Mouse (Mus musculus): Measurements from ENCODE around the gene Zbtb41.
"Not testable (repeated sequence)": the region's sequence is repeated elsewhere in the genome, so short reads cannot be mapped to it uniquely, and the experiment has no call there.

The Zbtb41 gene

DNA sequence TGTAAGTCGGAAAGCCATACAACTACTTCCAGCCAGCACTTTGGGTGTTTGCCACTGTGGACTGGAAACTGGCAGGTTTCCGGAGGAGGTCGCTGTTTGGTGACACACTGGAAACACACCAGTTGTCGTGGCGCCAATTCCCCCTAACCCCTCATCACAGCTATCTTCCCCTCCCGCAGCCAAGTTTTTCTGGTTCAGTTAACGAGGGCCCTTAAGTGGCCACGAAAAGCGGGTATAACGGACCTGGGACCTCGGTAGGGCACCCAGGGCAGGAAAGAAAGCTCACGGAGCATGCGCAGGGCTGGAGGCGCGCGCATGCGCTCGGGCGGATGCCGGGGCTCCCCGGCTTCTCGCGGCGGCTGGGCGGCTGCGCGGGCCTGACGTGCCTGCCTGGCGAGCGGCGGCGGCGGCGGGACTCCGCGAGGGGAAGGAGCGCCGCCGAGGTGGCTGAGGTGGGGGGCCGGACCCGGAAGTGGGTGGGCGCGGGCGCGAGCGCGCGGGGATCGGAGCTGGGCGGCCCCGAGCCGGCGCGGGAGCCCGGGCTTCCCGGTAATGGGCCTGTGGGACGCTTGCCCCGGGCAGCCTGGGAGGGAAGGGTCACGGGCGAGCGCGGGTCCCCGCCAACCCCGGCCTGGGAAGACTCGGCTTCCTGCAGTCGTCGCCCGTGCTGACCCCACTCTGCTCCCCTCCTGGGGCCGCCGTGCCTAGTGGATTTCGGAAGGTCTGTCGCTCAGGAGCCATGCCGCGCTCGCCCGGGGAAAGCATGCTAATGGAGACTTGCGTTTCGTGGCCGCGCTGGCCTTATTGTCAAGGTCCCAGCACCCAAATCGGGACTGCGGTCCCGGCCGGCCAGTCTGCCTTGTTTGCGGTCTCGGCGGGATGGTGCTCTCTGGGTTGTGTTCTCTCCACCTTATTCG lies at the start of gene Zbtb41:
TSS of gene Zbtb41 (plus strand) at position 414 of the 917 bp plus-strand sequence.
- peak; percentile 91 for DNase-seq (ENCODE audit: low spot score)

DNA sequence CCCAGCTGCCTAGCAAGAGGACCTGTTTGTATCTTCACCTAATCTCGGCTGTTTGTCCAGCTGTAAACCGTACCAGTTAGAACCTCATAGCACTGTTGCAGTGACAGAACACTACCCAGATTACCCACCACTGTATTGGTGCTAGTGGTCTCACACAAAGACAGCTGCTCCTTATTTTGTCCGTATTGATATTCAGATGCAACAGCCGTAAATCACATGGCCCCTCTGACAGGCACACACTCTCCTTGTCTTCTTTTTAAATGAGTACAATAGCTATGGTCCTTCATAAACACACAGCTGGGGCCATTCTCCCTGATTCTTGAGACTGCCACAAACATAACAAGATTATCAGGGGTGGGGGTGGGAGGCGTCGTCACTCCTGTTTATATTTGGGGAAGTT lies 46.2 kb upstream of the Zbtb41 start:
- no peak for DNase-seq (ENCODE audit: low spot score)

DNA sequence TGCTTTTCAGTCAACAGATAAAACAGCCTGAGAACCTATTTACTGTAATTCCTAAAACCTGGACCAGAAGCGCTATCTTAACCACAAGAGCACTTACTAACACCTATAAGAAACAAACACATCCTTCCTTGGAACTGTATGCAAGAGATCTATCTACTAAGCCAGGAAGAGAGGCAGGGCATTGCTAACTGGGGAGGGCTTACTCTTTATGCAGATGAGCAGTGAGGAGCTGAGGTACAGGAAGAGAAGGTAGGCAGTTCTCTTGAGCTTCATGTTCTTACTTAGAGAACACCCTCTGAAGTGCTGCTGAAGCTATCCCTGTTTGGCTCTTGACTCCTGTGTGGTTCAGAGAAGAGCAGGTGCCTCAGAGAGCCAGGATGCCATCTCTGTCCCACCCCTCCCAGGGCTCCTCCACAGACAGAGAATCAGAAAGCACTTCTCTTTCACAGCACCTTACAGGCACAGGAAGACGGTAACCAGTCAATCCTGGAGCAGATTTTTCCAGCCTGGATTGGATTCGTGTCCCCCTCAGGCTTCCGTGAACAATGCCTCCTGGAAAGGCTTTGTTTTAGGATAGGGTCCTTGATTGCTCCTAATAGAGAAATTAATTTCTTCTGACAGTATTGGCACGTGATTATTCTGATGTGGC lies 45.3 kb upstream of the Zbtb41 start, which contains the start of gene Crb1:
TSS of gene Crb1 (minus strand) at position 463 of the 649 bp plus-strand sequence.
- DNase-seq (ENCODE audit: low spot score), result no peak

DNA sequence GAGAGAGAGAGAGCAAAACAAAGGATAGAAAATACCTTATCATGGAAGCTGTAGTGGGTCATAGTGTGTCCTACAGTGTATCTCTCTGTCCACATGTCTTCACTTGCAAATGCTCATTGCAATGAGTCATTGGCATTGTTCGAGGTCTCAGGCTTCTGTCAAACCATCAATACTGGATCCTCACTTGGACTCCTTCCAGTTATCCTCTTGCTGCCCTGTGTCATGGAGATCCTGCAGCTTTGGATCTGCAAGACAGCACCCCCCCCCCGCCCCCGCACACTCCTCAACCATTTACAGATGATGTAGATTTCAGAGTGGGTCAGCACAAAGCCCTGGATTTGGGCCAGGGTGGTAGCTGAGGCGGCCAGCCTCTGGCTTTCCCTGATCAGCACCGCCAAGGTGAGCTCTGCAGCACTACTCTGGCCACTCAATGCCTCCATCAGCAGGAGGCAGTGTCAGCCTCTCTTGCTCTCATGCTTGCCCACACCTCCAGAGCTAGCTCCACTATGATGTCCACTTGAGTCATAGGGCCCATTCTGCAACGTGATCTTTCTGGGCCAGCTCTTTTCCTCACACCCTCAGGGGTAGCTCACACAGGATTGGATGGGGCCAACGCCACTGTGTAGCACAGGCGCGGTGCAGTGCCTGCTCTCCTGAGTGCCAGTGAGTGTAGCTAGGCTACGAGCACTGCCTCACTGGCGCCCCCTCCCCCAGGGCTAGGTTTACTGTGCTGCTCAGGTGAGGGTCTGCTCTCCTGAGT lies 43.0 kb upstream of the Zbtb41 start:
- DNase-seq (ENCODE audit: low spot score), result no peak

DNA sequence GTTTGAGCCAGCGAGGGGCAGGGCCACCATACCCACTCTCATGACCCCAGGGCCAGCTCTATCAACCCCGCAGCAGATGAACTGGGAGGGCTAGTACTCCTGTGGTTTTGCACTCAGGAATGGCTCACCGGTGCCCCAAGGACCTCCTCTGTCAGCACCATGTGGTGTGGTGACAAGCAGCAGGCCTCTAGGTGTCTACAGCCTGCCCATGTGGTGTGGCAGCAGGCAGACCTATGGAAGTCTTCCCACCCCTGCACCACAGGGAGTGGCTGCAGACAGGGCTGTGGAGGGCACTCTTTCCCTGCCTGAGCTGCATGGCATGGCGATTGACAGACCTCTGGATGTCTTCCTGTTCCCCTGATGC lies 42.5 kb upstream of the Zbtb41 start:
- no peak for DNase-seq (ENCODE audit: low spot score)

DNA sequence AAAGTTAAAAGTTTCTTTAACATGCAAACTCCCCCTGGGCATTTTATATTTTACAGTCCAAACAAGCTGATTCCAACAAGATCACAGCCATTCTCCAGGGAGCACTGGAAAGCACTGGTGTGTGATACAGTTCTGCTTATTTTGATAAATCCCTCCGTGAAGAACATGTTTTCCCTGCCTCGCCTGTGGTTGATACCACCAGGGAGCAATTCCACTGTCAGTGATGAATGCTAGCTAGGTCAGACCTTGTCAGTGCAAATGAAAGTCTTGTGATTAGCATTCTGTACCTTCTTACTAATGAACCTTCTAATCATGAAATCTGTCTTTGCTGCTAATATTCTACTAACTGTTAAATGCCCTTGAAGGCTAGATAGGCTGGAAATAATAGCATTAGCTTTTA lies 30.3 kb upstream of the Zbtb41 start:
- no peak for DNase-seq (ENCODE audit: low spot score)

DNA sequence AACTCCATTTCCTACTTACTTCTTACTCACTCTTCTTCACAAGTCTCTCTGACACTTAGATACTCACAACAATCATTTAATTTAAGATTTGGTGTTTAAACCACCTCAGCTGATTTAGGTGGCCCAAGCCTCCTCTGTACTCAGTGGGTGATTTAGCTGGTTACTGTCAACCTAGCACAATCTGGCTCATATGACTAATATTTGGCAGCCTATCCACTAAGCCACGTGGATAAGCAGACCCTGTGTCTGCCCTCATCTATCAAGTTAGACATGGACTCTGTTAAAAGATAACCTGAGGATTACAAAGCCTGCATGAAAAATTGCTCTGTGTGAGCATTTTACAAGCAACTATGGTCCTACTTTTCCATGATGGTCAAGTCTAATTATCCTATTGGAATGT lies 25.5 kb upstream of the Zbtb41 start:
- no peak for DNase-seq (ENCODE audit: low spot score)

DNA sequence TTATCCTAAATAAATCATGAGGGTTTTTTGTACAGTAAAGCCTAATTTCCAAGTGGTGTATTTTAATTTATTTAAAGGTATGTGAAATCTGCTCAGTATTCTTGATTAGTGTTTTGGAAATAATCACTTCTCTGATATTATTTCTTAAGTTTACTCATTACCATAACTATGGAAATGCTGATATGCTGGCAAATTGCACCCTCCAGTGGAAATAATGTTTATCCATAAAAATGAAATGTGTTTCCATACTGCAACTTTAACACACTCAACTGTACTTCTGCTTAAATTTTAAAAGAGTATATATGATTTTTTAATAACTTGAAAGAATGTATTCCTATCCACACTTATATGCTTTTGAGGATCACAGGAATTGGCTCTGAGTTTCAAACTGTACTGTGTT lies 16.3 kb upstream of the Zbtb41 start:
- DNase-seq (ENCODE audit: low spot score), result no peak

DNA sequence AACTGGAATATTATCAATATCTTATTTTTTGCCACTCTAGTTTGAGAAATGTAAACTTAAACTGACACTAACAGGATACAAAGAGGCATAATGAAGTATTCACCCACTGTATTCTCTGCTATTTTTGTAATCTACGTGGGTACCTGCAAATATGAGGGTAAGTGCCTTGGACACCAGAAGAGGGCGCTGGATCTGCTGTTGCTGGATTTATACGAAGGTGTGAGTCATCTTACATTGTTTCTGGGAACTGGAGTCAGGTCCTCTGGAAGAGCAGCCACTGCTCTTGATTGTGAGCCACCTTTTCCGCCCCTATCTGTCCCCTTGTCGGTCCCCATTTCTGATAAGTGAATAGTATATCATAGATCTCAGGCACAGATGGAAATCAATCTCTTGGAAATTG lies 14.4 kb upstream of the Zbtb41 start:
- no peak for DNase-seq (ENCODE audit: low spot score)

DNA sequence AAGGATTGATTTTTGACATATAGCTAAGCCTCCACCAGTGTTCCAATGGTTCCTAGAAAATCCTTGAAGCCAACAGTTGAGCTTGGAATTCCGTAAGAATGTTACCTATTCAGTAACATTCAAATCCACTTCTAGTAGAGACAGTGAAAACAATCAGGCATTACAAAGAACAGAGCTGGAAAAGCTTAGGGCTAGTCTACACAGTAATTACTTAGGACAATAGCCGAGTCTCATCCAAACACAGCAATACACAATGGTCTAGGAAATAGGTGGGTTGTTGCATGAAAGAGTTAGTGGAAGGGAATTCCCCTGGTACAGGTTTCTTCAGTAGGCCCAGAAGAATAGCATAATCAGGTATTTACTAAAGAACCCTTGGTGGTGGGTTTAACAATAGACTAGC lies 9.7 kb upstream of the Zbtb41 start:
- DNase-seq (ENCODE audit: low spot score), result not testable (repeated sequence)

DNA sequence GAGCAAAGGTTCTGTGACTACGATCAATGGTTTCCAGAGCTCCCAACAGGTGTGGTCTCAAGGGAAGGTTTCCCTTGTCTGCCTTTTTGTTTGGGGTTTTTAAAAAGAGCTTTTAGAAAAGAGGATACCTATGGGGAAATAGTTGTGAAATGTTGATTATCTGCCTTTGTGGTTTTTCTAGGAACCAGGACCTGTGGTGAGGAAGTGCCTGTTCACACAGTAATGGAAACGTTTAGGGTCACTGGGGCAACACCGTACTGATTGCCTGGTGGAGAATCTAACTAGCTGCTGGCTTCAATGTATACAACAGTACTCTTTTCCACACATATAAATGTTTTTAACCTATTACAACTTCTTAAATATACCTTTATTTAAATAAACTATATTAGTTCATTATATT lies 8.6 kb upstream of the Zbtb41 start:
- DNase-seq (ENCODE audit: low spot score), result no peak

DNA sequence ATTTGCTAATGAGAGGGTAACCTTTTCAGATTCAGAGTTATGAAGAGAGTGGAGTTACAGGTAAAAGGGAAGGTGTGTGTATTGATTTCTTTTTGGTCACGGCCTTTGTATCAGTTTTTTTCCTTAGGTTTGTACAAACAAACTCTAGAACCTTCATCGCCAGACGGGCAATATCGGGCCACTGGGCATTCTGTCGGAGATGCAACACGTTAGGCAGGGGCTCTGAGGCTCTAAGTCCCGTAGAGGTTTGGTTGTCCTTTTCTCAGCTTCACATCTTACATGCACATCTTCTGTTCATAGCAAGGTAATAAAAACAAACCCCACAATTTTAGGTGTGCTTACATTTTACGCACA lies 590 bp upstream of the Zbtb41 start:
- no peak for DNase-seq (ENCODE audit: low spot score)

DNA sequence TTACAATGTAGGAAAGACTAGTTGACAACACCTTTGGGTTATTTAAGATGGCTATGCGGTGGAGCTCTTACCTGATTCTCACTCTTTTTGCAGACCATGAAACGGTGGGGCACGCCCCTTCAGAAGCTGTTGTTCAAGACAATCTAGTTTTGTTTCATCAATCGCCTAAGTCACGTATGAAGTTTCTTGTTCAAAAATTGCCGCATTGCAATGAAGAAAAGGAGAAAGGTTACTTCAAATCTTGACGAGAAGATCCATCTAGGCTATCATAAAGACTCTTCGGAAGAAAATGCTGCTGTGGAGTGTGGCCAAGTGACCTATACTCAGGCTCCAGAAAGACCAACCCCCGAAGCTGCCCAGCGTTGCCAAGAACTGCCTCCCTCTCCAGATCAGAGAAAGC lies 853 bp downstream of the Zbtb41 start:
- peak; percentile 8 for DNase-seq (ENCODE audit: low spot score)

DNA sequence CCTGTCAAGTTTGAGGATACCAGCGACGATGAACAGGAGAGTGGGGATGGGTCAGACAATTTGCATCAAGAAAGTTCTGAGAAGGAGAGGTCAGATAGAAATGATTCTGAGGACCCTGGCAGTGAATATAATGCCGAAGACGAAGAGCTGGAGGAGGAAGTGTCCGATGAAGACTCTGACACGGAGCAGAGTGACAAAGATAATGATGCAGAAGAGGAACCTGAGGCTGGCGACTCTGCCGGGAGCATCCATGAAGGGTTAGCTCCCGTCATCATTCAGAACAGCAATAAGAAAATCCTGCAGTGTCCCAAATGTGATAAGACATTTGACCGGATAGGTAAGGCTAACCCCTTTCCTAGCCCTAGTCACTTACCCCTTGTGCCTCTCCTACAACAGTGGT lies 1.8 kb downstream of the Zbtb41 start:
- DNase-seq (ENCODE audit: low spot score), result no peak

DNA sequence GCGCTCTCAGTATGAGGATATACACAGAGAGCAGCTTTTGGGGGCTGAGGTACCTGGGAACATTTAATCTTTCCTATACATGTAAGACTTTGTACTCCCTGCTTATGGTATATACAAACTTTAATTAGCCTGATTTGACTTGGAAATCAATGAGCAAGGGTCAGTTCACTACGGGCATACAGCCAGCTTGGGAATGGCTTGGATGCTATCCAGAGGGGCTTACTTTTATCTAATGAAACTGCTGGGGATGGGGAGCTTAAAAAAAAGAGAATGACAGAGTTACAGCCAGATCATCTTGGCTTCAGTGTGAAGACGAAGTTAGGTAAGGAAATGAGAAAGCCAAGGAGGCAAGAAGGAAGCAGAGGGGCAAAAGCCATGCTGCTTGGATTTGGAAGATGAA lies 2.9 kb downstream of the Zbtb41 start:
- DNase-seq (ENCODE audit: low spot score), result no peak

DNA sequence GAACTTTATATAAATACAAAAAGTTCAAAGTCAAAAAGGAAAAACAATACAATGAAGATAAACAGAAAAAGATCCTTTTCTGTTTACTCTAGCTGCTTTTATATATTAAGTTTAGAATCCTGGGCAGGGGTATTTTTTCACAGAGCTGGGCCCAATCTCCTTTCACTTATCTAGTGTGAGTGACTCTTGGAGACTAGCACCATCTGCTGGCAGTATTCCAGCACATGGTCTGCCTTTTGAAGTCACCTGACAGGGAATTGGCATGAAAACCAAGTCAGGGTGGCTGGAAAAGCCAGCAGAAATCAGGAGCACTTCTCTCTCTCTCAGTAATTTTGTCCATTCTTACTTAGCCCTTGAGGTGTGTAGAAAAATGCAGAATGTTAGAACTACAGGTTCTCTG lies 16.3 kb downstream of the Zbtb41 start:
- no peak for DNase-seq (ENCODE audit: low spot score)

DNA sequence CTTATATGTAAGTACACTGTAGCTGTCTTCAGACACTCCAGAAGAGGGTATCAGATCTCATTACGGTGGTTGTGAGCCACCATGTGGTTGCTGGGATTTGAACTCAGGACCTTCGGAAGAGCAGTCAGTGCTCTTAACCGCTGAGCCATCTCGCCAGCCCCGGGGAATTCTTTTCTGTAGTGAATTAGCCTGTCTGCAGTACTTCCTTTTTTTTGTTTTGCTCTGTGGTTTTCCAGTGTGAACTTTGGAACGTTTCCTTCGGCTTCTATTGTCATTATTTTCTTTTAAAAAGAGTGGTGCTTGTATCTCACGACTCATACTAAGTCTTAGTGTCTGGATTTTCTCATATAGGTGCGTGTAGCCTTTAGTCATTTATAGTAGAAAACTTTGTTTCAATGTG lies 21.0 kb downstream of the Zbtb41 start:
- not testable (repeated sequence) for DNase-seq (ENCODE audit: low spot score)

DNA sequence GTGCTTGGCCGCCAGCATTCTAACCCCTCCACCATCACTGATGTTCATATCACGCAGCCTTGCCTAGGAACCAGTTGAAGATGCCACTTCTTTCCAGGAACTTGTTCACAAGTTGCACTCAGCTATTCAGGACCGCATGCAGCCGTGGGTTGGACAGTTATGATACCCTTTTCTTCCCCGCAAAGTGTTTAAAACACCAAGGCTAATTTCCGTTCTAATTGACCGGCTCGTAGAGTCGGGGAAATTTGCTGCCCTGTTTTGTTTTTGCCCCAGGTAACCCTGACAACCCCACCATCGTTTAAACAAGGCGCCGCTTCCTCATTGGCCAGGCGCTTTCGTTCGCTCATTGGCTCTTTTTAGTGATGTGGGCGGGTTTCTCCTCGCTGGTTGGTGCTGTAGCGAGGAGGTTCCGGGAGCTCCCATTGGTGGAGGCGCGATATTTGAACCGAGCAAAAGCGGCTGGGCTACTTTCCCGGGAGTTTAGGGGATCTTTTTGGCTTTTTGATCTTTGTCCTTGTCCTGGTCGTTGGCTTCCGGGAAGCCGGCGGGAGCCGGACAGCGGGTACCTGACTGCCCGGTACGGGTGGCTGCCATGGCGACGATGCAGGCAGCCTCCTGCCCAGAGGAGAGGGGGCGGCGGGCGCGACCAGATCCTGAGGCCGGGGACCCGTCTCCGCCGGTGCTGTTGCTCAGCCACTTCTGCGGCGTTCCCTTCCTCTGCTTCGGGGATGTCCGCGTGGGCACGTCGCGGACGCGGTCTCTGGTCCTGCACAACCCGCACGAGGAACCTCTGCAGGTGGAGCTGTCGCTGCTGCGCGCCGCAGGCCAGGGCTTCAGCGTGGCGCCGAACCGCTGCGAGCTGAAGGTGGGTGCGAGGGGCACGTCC lies 32.5 kb downstream of the Zbtb41 start, which contains the start of gene Aspm:
TSS of gene Aspm (plus strand) at position 433 of the 886 bp plus-strand sequence.
- peak; percentile 82 for DNase-seq (ENCODE audit: low spot score)

DNA sequence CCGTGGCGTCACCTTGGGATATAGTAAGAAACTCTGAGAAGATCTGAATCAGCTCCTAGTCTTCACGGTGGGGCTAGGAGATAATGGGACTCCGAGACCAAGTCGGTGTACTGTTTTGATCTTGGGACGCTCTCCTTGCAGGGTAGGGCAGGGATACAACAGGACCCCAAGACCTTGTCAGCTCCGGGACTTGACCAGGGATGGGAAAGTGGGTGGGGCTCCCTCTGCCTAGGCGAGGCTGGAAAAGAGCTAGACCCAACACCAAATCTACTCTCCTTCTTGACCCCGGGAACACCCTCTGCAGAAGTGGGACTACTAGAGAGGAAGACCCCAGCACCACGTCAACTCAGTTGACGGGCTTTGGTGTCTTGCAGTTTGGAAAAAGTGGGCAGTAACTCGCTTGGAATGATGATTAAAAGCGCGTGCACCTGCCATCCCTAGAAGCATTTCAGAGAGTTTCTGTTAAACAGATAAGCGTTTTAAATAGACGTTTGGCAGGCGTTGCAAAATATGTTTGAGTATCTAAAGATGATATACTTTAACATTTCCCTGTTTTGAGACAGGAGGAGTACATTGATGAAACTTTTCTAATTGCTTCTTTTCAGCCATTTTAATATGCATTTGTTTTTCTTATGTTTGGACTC lies 33.3 kb downstream of the Zbtb41 start:
- no peak for DNase-seq (ENCODE audit: low spot score)

DNA sequence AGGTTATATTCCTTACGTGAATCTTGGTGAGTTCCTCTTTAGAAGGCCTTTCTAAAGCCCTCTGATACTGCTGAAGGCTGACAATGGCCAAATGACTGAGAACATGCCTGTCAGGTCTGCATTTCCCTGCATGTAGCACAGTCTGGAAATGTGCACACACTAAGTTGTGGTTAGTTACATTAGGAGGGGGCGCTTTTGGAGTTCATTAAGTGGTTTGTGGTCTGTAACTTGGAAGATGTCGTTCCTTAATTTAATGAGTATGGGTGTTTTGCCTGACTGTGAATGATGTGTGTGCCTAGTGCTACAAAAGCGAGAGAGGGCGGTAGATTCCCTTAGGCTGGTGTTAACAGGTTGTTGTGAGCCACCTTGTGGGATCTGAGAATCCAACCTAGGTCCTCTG lies 38.7 kb downstream of the Zbtb41 start:
- no peak for DNase-seq (ENCODE audit: low spot score)

DNA sequence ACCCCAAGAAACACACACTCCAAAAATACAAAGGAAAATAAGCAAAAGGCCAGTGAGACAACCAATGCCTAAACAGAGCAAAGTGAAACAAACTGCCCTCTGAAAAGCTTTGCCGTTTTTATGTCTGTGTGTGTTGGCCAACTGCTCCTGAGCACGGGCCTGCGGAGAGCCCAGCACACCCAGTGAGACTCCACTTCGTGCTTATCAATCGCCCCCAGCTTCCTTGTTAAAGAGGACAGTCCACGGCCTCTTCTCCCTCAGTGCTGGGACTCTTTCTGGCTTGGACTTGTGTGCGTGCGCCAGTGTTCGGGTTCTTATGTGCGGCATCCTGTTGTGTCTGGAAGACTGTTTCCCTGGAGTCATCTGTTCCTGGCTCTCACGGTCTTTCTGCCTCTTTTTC lies 43.8 kb downstream of the Zbtb41 start:
- no peak for DNase-seq (ENCODE audit: low spot score)

Measured in ovary, postnatal 36 days (tissue).